Mouse (Mus musculus): ENCODE measurements around the gene Cd8a. TPM values are rescaled to one million over a fixed set of nuclear protein-coding genes. Genes with fewer than 3 reads are reported as not detected.
"Not testable (repeated sequence)": the region's sequence is repeated elsewhere in the genome, so short reads cannot be mapped to it uniquely, and the experiment has no call there.

Gene Cd8a
- not detected in 2 replicates for polyA plus RNA-seq (2014; fragmentation: Nextera tagmentation; extraction: Ambion mirVana)

GRCm38 (mm10) chr6:71373249-71373775 lies at the start of gene Cd8a:
Gene Cd8a (plus strand): TSS chr6:71373427.
- no peak for DNase-seq (ENCODE audit: low spot score)
- Histone ChIP-seq H3K4me2 (ENCODE audit: low read depth, low read length) (no peak within 1 kb of the TSS), H3K36me3 (replicated peaks; ENCODE audit: control insufficient read depth, insufficient read depth, low read depth, low read length) (no peaks in the 10 kb centered on the region)

GRCm38 (mm10) chr6:71324816-71325215 lies 48.4 kb upstream of the Cd8a start:
- Histone ChIP-seq H3K4me1 (ENCODE audit: control insufficient read depth, insufficient read depth, low read length) (no peaks in the 10 kb centered on the region), H3K27ac (replicated peaks; ENCODE audit: low read depth, low read length) (no peak overlapping the region), H3K9ac (replicated peaks; ENCODE audit: low read length) (no peak overlapping the region), H3K4me2 (ENCODE audit: low read depth, low read length) (no peak overlapping the region), H3K36me3 (replicated peaks; ENCODE audit: control insufficient read depth, insufficient read depth, low read depth, low read length) (no peaks in the 10 kb centered on the region), H3K9me3 (replicated peaks; ENCODE audit: control insufficient read depth, low read length) (no peaks in the 10 kb centered on the region), H3K4me3 (ENCODE audit: low read depth, low read length) (no peak overlapping the region), H3K27me3 (ENCODE audit: control insufficient read depth, insufficient read depth, low read length) (no peaks in the 10 kb centered on the region)
- DNase-seq (ENCODE audit: low spot score) (no peak), ATAC-seq (replicated peaks; ENCODE audit: insufficient number of reproducible peaks, low FRiP score, low TSS enrichment, low read depth) (no peak)
- WGBS, result 90% methylated on average over 9 of the region's 9 CpGs

More at GRCm38 (mm10) chr6:71373249-71373775, at the start of gene Cd8a:
- no peak within 1 kb of the TSS for H3K27ac ChIP-seq (replicated peaks; ENCODE audit: low read depth, low read length)
- 81% methylated on average over 14 of the region's 14 CpGs for WGBS
- ATAC-seq (replicated peaks; ENCODE audit: insufficient number of reproducible peaks, low FRiP score, low TSS enrichment, low read depth), result no peak
- H3K4me1 ChIP-seq (ENCODE audit: control insufficient read depth, insufficient read depth, low read length), result no peaks in the 10 kb centered on the region
- no peaks in the 10 kb centered on the region for H3K27me3 ChIP-seq (ENCODE audit: control insufficient read depth, insufficient read depth, low read length)
- H3K9ac ChIP-seq (replicated peaks; ENCODE audit: low read length), result no peak within 1 kb of the TSS
- H3K9me3 ChIP-seq (replicated peaks; ENCODE audit: control insufficient read depth, low read length), result no peaks in the 10 kb centered on the region
- H3K4me3 ChIP-seq (ENCODE audit: low read depth, low read length), result no peak within 1 kb of the TSS

DNA sequence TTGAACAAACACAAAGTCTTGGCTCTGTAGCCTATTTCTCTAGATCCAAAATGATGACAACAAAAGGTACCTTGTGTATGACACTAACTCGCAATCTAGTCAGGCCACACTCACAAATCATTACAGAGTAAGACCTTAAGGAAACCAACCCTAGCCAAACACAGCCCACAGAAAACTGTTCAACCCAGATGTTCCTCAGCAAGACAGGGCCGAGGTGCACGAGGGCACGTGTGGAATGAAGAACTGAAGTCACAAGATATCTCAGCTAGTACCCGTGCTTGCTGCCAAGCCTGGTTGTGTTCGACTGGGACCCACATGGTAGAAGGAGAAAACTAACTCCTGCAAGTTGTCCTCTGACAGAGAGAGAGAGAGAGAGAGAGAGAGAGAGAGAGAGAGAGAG lies 43.3 kb upstream of the Cd8a start:
- Histone ChIP-seq H3K27me3 (ENCODE audit: control insufficient read depth, insufficient read depth, low read length) (no peaks in the 10 kb centered on the region), H3K4me2 (ENCODE audit: low read depth, low read length) (no peak overlapping the region), H3K36me3 (replicated peaks; ENCODE audit: control insufficient read depth, insufficient read depth, low read depth, low read length) (no peaks in the 10 kb centered on the region), H3K4me3 (ENCODE audit: low read depth, low read length) (no peak overlapping the region), H3K9ac (replicated peaks; ENCODE audit: low read length) (no peak overlapping the region), H3K27ac (replicated peaks; ENCODE audit: low read depth, low read length) (no peak overlapping the region), H3K9me3 (replicated peaks; ENCODE audit: control insufficient read depth, low read length) (no peaks in the 10 kb centered on the region), H3K4me1 (ENCODE audit: control insufficient read depth, insufficient read depth, low read length) (no peaks in the 10 kb centered on the region)
- ATAC-seq (replicated peaks; ENCODE audit: insufficient number of reproducible peaks, low FRiP score, low TSS enrichment, low read depth), result no peak
- 84% methylated on average over 6 of the region's 6 CpGs for WGBS
- DNase-seq (ENCODE audit: low spot score), result no peak

DNA sequence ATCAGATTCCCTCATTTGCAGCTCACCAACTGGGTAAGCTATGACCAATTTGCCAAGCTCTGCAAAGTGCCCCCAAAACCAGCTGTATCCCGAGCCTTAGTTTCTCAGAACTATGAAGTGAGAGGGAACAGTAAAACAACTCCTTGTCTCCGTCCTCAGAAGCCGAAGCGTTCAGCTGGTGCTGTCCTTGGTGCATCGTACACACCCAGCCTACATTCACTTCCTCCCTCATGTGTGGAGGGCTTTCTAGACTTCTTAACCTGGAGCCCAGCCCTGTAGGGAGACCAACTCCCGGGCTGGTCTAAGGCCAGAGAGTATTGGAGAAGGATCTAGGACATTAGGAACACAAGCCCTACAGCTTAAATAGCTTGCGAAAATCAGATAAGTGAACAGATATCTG lies 42.7 kb upstream of the Cd8a start:
- ATAC-seq (replicated peaks; ENCODE audit: insufficient number of reproducible peaks, low FRiP score, low TSS enrichment, low read depth), result no peak
- WGBS, result 81% methylated on average over 7 of the region's 7 CpGs

GRCm38 (mm10) chr6:71331491-71331890 lies 41.7 kb upstream of the Cd8a start:
- H3K4me2 ChIP-seq (ENCODE audit: low read depth, low read length); H3K36me3 ChIP-seq (replicated peaks; ENCODE audit: control insufficient read depth, insufficient read depth, low read depth, low read length); H3K9ac ChIP-seq (replicated peaks; ENCODE audit: low read length); H3K9me3 ChIP-seq (replicated peaks; ENCODE audit: control insufficient read depth, low read length); ATAC-seq (replicated peaks; ENCODE audit: insufficient number of reproducible peaks, low FRiP score, low TSS enrichment, low read depth); H3K27me3 ChIP-seq (ENCODE audit: control insufficient read depth, insufficient read depth, low read length); H3K4me3 ChIP-seq (ENCODE audit: low read depth, low read length); DNase-seq (ENCODE audit: low spot score); H3K27ac ChIP-seq (replicated peaks; ENCODE audit: low read depth, low read length); H3K4me1 ChIP-seq (ENCODE audit: control insufficient read depth, insufficient read depth, low read length): not testable (repeated sequence)
- 93% methylated on average over 1 of the region's 4 CpGs for WGBS

More for the DNA sequence above, 42.7 kb upstream of the Cd8a start:
- Histone ChIP-seq H3K4me1 (ENCODE audit: control insufficient read depth, insufficient read depth, low read length) (no peaks in the 10 kb centered on the region), H3K27ac (replicated peaks; ENCODE audit: low read depth, low read length) (no peak overlapping the region), H3K4me3 (ENCODE audit: low read depth, low read length) (no peak overlapping the region), H3K9ac (replicated peaks; ENCODE audit: low read length) (no peak overlapping the region), H3K4me2 (ENCODE audit: low read depth, low read length) (no peak overlapping the region), H3K27me3 (ENCODE audit: control insufficient read depth, insufficient read depth, low read length) (no peaks in the 10 kb centered on the region), H3K36me3 (replicated peaks; ENCODE audit: control insufficient read depth, insufficient read depth, low read depth, low read length) (no peaks in the 10 kb centered on the region), H3K9me3 (replicated peaks; ENCODE audit: control insufficient read depth, low read length) (no peaks in the 10 kb centered on the region)
- DNase-seq (ENCODE audit: low spot score), result no peak

GRCm38 (mm10) chr6:71332236-71332965 lies 40.8 kb upstream of the Cd8a start:
- Histone ChIP-seq H3K36me3 (replicated peaks; ENCODE audit: control insufficient read depth, insufficient read depth, low read depth, low read length) (no peaks in the 10 kb centered on the region), H3K4me3 (ENCODE audit: low read depth, low read length) (no peak overlapping the region), H3K27me3 (ENCODE audit: control insufficient read depth, insufficient read depth, low read length) (no peaks in the 10 kb centered on the region), H3K9ac (replicated peaks; ENCODE audit: low read length) (no peak overlapping the region), H3K9me3 (replicated peaks; ENCODE audit: control insufficient read depth, low read length) (no peaks in the 10 kb centered on the region), H3K4me1 (ENCODE audit: control insufficient read depth, insufficient read depth, low read length) (no peaks in the 10 kb centered on the region), H3K27ac (replicated peaks; ENCODE audit: low read depth, low read length) (no peak overlapping the region), H3K4me2 (ENCODE audit: low read depth, low read length) (no peak overlapping the region)
- 82% methylated on average over 11 of the region's 11 CpGs for WGBS
- DNase-seq (ENCODE audit: low spot score) (no peak), ATAC-seq (replicated peaks; ENCODE audit: insufficient number of reproducible peaks, low FRiP score, low TSS enrichment, low read depth) (no peak)

DNA sequence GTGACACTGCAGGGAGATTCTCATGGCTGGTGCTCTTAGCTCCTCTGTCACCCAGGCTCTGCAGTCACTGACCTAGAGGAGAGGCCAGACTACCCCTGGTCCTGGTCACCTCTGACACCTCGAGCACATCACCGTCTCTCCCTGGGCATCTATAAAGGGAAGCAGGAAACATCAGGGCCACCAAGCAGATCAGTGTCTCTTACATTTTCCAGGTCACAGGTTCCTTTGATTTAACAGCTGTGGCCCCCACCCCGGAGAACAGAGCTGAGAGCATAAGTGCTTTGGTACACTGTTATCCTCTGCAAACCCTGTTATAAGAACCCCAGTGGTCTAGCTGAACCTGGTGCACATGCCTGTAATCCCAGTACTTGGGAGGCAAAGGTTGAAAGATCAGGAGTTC lies 40.2 kb upstream of the Cd8a start:
- ATAC-seq (replicated peaks; ENCODE audit: insufficient number of reproducible peaks, low FRiP score, low TSS enrichment, low read depth) (no peak), DNase-seq (ENCODE audit: low spot score) (no peak)
- no peak overlapping the region for H3K4me3 ChIP-seq (ENCODE audit: low read depth, low read length)
- H3K4me2 ChIP-seq (ENCODE audit: low read depth, low read length), result no peak overlapping the region
- no peaks in the 10 kb centered on the region for H3K9me3 ChIP-seq (replicated peaks; ENCODE audit: control insufficient read depth, low read length)
- H3K4me1 ChIP-seq (ENCODE audit: control insufficient read depth, insufficient read depth, low read length), result no peaks in the 10 kb centered on the region
- H3K27ac ChIP-seq (replicated peaks; ENCODE audit: low read depth, low read length), result no peak overlapping the region
- 82% methylated on average over 3 of the region's 3 CpGs for WGBS
- H3K27me3 ChIP-seq (ENCODE audit: control insufficient read depth, insufficient read depth, low read length), result no peaks in the 10 kb centered on the region
- H3K36me3 ChIP-seq (replicated peaks; ENCODE audit: control insufficient read depth, insufficient read depth, low read depth, low read length), result no peaks in the 10 kb centered on the region
- no peak overlapping the region for H3K9ac ChIP-seq (replicated peaks; ENCODE audit: low read length)

DNA sequence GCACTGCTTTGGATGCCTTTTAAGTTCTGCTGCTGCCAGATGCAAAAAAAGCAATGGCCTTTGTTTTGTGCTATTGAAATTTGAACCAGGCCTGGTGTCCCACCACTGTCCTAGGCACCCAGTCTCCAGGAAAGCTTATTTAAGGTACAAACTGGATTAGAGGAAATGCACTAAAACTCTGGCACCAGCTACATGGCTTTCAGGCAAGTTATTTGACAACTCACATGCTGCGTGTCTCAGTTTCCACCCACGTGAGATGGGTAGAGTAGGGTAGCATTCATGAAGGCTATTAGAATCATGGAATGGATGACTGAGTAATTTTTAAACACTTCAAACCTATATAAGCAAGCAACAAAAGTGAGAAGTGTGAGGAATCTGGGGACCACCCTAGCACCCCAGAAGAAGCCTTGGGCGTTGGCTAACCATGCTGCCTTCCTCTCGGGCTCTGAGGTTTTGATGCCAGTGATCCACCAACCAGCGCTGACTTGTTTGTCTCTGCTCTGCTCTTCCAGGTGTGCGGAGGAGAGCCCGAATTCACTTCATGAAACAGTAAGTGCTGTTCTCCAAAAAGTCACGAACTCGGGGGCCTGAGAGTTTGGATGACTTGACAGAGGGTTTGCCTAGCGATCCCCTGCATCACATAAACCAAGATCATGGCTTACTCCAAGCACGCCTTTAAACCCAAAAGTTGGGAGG lies 39.5 kb upstream of the Cd8a start:
- DNase-seq (ENCODE audit: low spot score) (no peak), ATAC-seq (replicated peaks; ENCODE audit: insufficient number of reproducible peaks, low FRiP score, low TSS enrichment, low read depth) (no peak)
- no peak overlapping the region for H3K4me2 ChIP-seq (ENCODE audit: low read depth, low read length)
- H3K27ac ChIP-seq (replicated peaks; ENCODE audit: low read depth, low read length), result no peak overlapping the region
- 88% methylated on average over 11 of the region's 11 CpGs for WGBS
- H3K36me3 ChIP-seq (replicated peaks; ENCODE audit: control insufficient read depth, insufficient read depth, low read depth, low read length), result no peaks in the 10 kb centered on the region
- no peaks in the 10 kb centered on the region for H3K9me3 ChIP-seq (replicated peaks; ENCODE audit: control insufficient read depth, low read length)
- no peaks in the 10 kb centered on the region for H3K4me1 ChIP-seq (ENCODE audit: control insufficient read depth, insufficient read depth, low read length)
- no peak overlapping the region for H3K9ac ChIP-seq (replicated peaks; ENCODE audit: low read length)
- H3K4me3 ChIP-seq (ENCODE audit: low read depth, low read length), result no peak overlapping the region
- H3K27me3 ChIP-seq (ENCODE audit: control insufficient read depth, insufficient read depth, low read length), result no peaks in the 10 kb centered on the region

Measured in embryonic facial prominence, embryonic 11.5 days (tissue).